10 mouse cellular contexts compared by ENCODE assay signal in the genomic region with DNA sequence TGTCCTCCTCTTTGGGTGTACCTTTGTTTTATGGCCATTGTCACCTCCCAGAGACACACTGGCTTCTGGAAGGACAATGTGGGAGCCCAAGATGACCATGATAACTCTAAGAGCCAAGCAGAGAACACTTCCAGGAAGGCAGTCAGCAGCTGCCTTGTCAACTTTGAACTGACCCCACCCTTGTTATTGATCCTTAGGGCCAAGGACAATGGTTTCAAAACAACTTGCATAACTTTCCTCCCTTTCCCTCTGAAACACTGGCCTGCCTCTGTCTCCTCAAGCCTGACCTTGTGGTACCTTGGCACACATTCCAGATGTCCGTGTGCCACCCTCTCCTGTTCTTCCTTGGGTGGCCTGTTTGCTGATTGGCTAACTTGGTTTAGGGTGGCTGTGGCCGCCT.
DNase-seq lines count a peak whose midpoint lies in the region; ATAC-seq and TF ChIP-seq lines count a peak whose summit lies in the region.
"Had no signal": no experiment of that assay in that cellular context is flagged by ENCODE, and none has a peak within 500 bp of the region (broad histone marks: within the 10 kb centered on the region; RNA-seq: fewer than 3 reads in every experiment).

No protein-coding gene starts in this region.

- no peak overlapping the region for H3K4me2 ChIP-seq in forebrain, embryonic 14.5 days (ENCODE audit: low read length)
- no peak overlapping the region for H3K4me2 ChIP-seq in forebrain, embryonic 16.5 days (ENCODE audit: low read length)
- no peak overlapping the region for H3K4me2 ChIP-seq in liver, postnatal 0 days (ENCODE audit: low read depth, low read length)
- H3K4me2 ChIP-seq in liver, embryonic 12.5 days = no peak overlapping the region
- H3K4me2 ChIP-seq in heart, embryonic 15.5 days = 0 out of 2 replicates have a peak overlapping the region, but pooled peaks have one; percentile 12

- peak; percentile 36; the same call in 1 of the 2 replicates for TF ChIP-seq EP300 in liver, postnatal 0 days (IDR thresholded peaks at IDR 0.05; ENCODE audit: low read depth)

- no peaks in the 10 kb centered on the region for H3K36me3 ChIP-seq in forebrain, embryonic 14.5 days (ENCODE audit: control insufficient read depth, insufficient read depth, low read length)
- no peaks in the 10 kb centered on the region for H3K36me3 ChIP-seq in forebrain, embryonic 16.5 days (ENCODE audit: control insufficient read depth, insufficient read depth)
- no peaks in the 10 kb centered on the region for H3K36me3 ChIP-seq in liver, postnatal 0 days (replicated peaks; ENCODE audit: insufficient read depth, low read length)
- no peaks in the 10 kb centered on the region for H3K36me3 ChIP-seq in liver, embryonic 12.5 days
- no peaks in the 10 kb centered on the region for H3K36me3 ChIP-seq in heart, embryonic 15.5 days
- no peaks in the 10 kb centered on the region for H3K36me3 ChIP-seq in small intestine, adult 2 months (ENCODE audit: control insufficient read depth, insufficient read depth, low read length)

- peak; percentile 7; the same call in 1 of the 2 replicates for ATAC-seq in forebrain, embryonic 14.5 days
- no peak for ATAC-seq in forebrain, embryonic 16.5 days
- ATAC-seq in liver, postnatal 0 days = peak; percentile 79; the same call in 1 of the 2 replicates
- ATAC-seq in liver, embryonic 12.5 days = no peak
- ATAC-seq in heart, embryonic 15.5 days (replicated peaks; ENCODE audit: insufficient number of reproducible peaks, insufficient read depth, low FRiP score, low read depth) = no peak

- TF ChIP-seq CTCF in liver, postnatal 0 days (IDR thresholded peaks at IDR 0.05; ENCODE audit: low read depth) = no peak
- TF ChIP-seq CTCF in small intestine, adult 2 months (IDR thresholded peaks at IDR 0.05; ENCODE audit: extremely low read depth, insufficient read length, insufficient replicate concordance, low read depth, low read length) = no peak

- no peaks in the 10 kb centered on the region for H3K9me3 ChIP-seq in forebrain, embryonic 14.5 days (replicated peaks; ENCODE audit: control insufficient read depth, low read length)
- no peaks in the 10 kb centered on the region for H3K9me3 ChIP-seq in forebrain, embryonic 16.5 days (ENCODE audit: control insufficient read depth, low read length)
- H3K9me3 ChIP-seq in liver, postnatal 0 days (ENCODE audit: low read length) = no peaks in the 10 kb centered on the region
- no peaks in the 10 kb centered on the region for H3K9me3 ChIP-seq in liver, embryonic 12.5 days (replicated peaks)
- no peaks in the 10 kb centered on the region for H3K9me3 ChIP-seq in heart, embryonic 15.5 days (replicated peaks)

- H3K27ac ChIP-seq in forebrain, embryonic 14.5 days (ENCODE audit: low read depth, low read length) = no peak overlapping the region
- H3K27ac ChIP-seq in forebrain, embryonic 16.5 days (ENCODE audit: low read length) = no peak overlapping the region; the same call in 1 of the 2 replicates
- H3K27ac ChIP-seq in liver, postnatal 0 days (ENCODE audit: low read depth) = peak overlapping the region; percentile 45; the same call in 1 of the 2 replicates
- no peak overlapping the region for H3K27ac ChIP-seq in liver, embryonic 12.5 days
- H3K27ac ChIP-seq in heart, embryonic 15.5 days = peak overlapping the region; percentile 83
- peak overlapping the region; percentile 35 for H3K27ac ChIP-seq in small intestine, adult 2 months (ENCODE audit: insufficient read depth, low read depth, low read length)
- H3K27ac ChIP-seq: liver, embryonic 14.5 days had no signal

- H3K4me3 ChIP-seq in forebrain, embryonic 14.5 days (ENCODE audit: low read depth, low read length) = no peak overlapping the region
- H3K4me3 ChIP-seq in forebrain, embryonic 16.5 days (replicated peaks; ENCODE audit: low read length) = no peak overlapping the region
- no peak overlapping the region for H3K4me3 ChIP-seq in liver, postnatal 0 days (ENCODE audit: low read depth, low read length)
- H3K4me3 ChIP-seq in liver, embryonic 12.5 days = no peak overlapping the region
- H3K4me3 ChIP-seq in heart, embryonic 15.5 days = no peak overlapping the region
- H3K4me3 ChIP-seq in small intestine, adult 2 months (ENCODE audit: low read depth, low read length) = no peak overlapping the region

- 92% methylated on average over 2 of the region's 2 CpGs for WGBS in forebrain, embryonic 14.5 days
- WGBS in forebrain, embryonic 16.5 days = 84% methylated on average over 2 of the region's 2 CpGs
- 54% methylated on average over 2 of the region's 2 CpGs for WGBS in liver, postnatal 0 days (ENCODE audit: insufficient replicate concordance)
- WGBS in liver, embryonic 12.5 days (ENCODE audit: insufficient replicate concordance) = 52% methylated on average over 2 of the region's 2 CpGs
- WGBS in heart, embryonic 15.5 days = 74% methylated on average over 2 of the region's 2 CpGs
- WGBS in small intestine, adult 2 months = 44% methylated on average over 2 of the region's 2 CpGs

- no peak for DNase-seq in forebrain, embryonic 14.5 days (ENCODE audit: low spot score)
- DNase-seq in liver, postnatal 0 days = no peak
- DNase-seq in layer of hippocampus, adult 11-12 months (ENCODE audit: low spot score) = no peak
- no peak for DNase-seq in spleen, adult 18-20 months
- DNase-seq: B cell, adult 2 months had no signal

- no peak overlapping the region for H3K9ac ChIP-seq in forebrain, embryonic 14.5 days (ENCODE audit: low read length)
- H3K9ac ChIP-seq in forebrain, embryonic 16.5 days (replicated peaks; ENCODE audit: low read depth, low read length) = no peak overlapping the region
- H3K9ac ChIP-seq in liver, postnatal 0 days (replicated peaks) = no peak overlapping the region
- no peak overlapping the region for H3K9ac ChIP-seq in liver, embryonic 12.5 days
- H3K9ac ChIP-seq in heart, embryonic 15.5 days = no peak overlapping the region
- H3K9ac ChIP-seq: liver, embryonic 14.5 days had no signal

- H3K27me3 ChIP-seq in forebrain, embryonic 14.5 days (replicated peaks; ENCODE audit: control insufficient read depth, insufficient read depth, low read length) = no peaks in the 10 kb centered on the region
- no peaks in the 10 kb centered on the region for H3K27me3 ChIP-seq in forebrain, embryonic 16.5 days (replicated peaks; ENCODE audit: control insufficient read depth, insufficient read depth, low read length)
- no peaks in the 10 kb centered on the region for H3K27me3 ChIP-seq in liver, postnatal 0 days (ENCODE audit: insufficient read depth, low read length)
- H3K27me3 ChIP-seq in liver, embryonic 12.5 days (replicated peaks) = peaks cover 3% of the 10 kb centered on the region; the same call in 1 of the 2 replicates
- no peaks in the 10 kb centered on the region for H3K27me3 ChIP-seq in heart, embryonic 15.5 days
- no peaks in the 10 kb centered on the region for H3K27me3 ChIP-seq in small intestine, adult 2 months (ENCODE audit: control insufficient read depth, insufficient read depth, low read length)

- H3K4me1 ChIP-seq in forebrain, embryonic 14.5 days (ENCODE audit: control insufficient read depth, insufficient read depth, low read length) = peaks cover 17% of the 10 kb centered on the region
- H3K4me1 ChIP-seq in forebrain, embryonic 16.5 days (replicated peaks; ENCODE audit: control insufficient read depth, insufficient read depth, low read length) = peaks cover 17% of the 10 kb centered on the region
- H3K4me1 ChIP-seq in liver, postnatal 0 days (ENCODE audit: insufficient read depth) = peaks cover 15% of the 10 kb centered on the region
- H3K4me1 ChIP-seq in liver, embryonic 12.5 days = no peaks in the 10 kb centered on the region
- H3K4me1 ChIP-seq in heart, embryonic 15.5 days (replicated peaks) = peaks cover 35% of the 10 kb centered on the region
- H3K4me1 ChIP-seq in small intestine, adult 2 months (ENCODE audit: control insufficient read depth, insufficient read depth, insufficient read length, low read length) = peaks cover 26% of the 10 kb centered on the region

- no peak for TF ChIP-seq POLR2A in small intestine, adult 2 months (IDR thresholded peaks at IDR 0.05; ENCODE audit: low read depth, low read length)

Comparison
In these comparisons a context has a peak if more than half of its experiments do, and no peak if none do; other contexts are left out.
1. ATAC-seq: peak in forebrain, embryonic 14.5 days (single experiment) and liver, postnatal 0 days (single experiment); none in forebrain, embryonic 16.5 days (single experiment), liver, embryonic 12.5 days (single experiment) and heart, embryonic 15.5 days (single experiment).
2. H3K27ac ChIP-seq: peak in liver, postnatal 0 days (single experiment), heart, embryonic 15.5 days (single experiment) and small intestine, adult 2 months (single experiment); none in forebrain, embryonic 14.5 days (single experiment), forebrain, embryonic 16.5 days (single experiment) and liver, embryonic 12.5 days (single experiment).